In the genomic region with DNA sequence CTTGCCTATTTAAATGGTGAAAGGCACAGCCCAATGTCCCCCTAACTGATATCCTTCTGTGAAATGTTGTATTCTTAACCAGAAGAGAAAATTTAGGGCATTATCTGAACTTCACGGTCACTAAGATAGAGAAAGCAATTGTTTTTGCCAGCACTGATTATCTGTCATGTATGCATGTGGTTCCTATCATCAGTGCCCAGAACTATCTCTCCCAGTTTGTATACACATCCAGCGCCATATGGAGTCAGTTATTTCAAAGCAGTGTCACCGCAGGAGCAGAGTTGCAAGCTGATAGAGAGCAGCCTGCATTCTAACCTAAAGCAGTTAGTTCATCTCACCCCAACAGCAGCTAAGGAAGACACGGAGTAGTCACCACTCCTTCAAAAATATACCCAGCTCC, we compare ENCODE assay signal across 17 mouse cellular contexts. TPM values are rescaled to one million over a fixed set of nuclear protein-coding genes. Genes with fewer than 3 reads are reported as not detected.
A peak's percentile ranks its signal among the peaks of the same experiment; 100 is the strongest.
DNase-seq lines count a peak whose midpoint lies in the region; ATAC-seq and TF ChIP-seq lines count a peak whose summit lies in the region.
"Had no signal": no experiment of that assay in that cellular context is flagged by ENCODE, and none has a peak within 500 bp of the region (broad histone marks: within the 10 kb centered on the region; RNA-seq: fewer than 3 reads in every experiment).

No protein-coding gene starts in this region.

- H3K9ac ChIP-seq in MEL (ENCODE audit: control insufficient read depth, low read depth, low read length, poor library complexity, severe bottlenecking): peak overlapping the region; percentile 11; the same call in 1 of the 2 replicates
- H3K9ac ChIP-seq in liver, embryonic 13.5 days: peak overlapping the region; percentile 49; the same call in 1 of the 2 replicates

- TF ChIP-seq EP300 in MEL (IDR thresholded peaks at IDR 0.05; ENCODE audit: low read depth in 1 of 2, low read length in 2 of 2): peak; percentile 92 to 97

- H3K36me3 ChIP-seq in heart, embryonic 10.5 days: peaks cover 74% of the 10 kb centered on the region
- H3K36me3 ChIP-seq in MEL (ENCODE audit: control insufficient read depth in 1 of 2, insufficient read depth in 2 of 2, low read length in 2 of 2): peaks cover 7 to 37% of the 10 kb centered on the region in 2 experiments
- peaks cover 80% of the 10 kb centered on the region for H3K36me3 ChIP-seq in liver, embryonic 13.5 days

- no peak for TF ChIP-seq CTCF in MEL (IDR thresholded peaks at IDR 0.05 in 2 of 3, conservative IDR thresholded peaks at IDR 0.05 in 1 of 3; ENCODE audit: control insufficient read depth in 1 of 3, insufficient read depth in 1 of 3, low read depth in 2 of 3, low read length in 3 of 3, poor library complexity in 1 of 3, severe bottlenecking in 1 of 3)

- no peaks in the 10 kb centered on the region for H3K27me3 ChIP-seq in heart, embryonic 10.5 days (ENCODE audit: insufficient read depth, poor library complexity, severe bottlenecking)
- no peaks in the 10 kb centered on the region for H3K27me3 ChIP-seq in MEL (ENCODE audit: control insufficient read depth in 1 of 2, insufficient read depth in 2 of 2, low read length in 2 of 2)
- no peaks in the 10 kb centered on the region for H3K27me3 ChIP-seq in liver, embryonic 13.5 days
- H3K27me3 ChIP-seq: megakaryocyte, embryonic 14.5 days had no signal

- WGBS in heart, embryonic 10.5 days: 30% methylated on average over 4 of the region's 4 CpGs
- 13% methylated on average over 4 of the region's 4 CpGs for WGBS in liver, embryonic 13.5 days (ENCODE audit: insufficient replicate concordance)

- no peak for DNase-seq in heart, embryonic 10.5 days (ENCODE audit: low spot score)
- no peak for DNase-seq in heart, adult 9 months (ENCODE audit: low spot score in 2 of 2)
- peak; percentile 92 for DNase-seq in MEL (ENCODE audit: low read depth, low spot score)
- peak; percentile 65 for DNase-seq in liver, embryonic 13.5 days
- DNase-seq in ovary, postnatal 10 days (ENCODE audit: low spot score): no peak
- DNase-seq in ovary, adult 18-20 months (ENCODE audit: low spot score): no peak
- no peak for DNase-seq in kidney, postnatal 14 days
- DNase-seq: adrenal gland, postnatal 14 days; cerebellum, adult 11 months; heart, adult 18-20 months; kidney, postnatal 25 days; right cerebral cortex, adult 18-20 months had no signal

- H3K27ac ChIP-seq in heart, embryonic 10.5 days: peak overlapping the region; percentile 47; the same call in 1 of the 2 replicates
- H3K27ac ChIP-seq in MEL (ENCODE audit: control insufficient read depth, low read depth, low read length): peak overlapping the region; percentile 82
- peak overlapping the region; percentile 78 for H3K27ac ChIP-seq in liver, embryonic 13.5 days
- H3K27ac ChIP-seq: hindbrain, embryonic 10.5 days had no signal

- ATAC-seq in common myeloid progenitor, adult 5-6 weeks (replicated peaks; ENCODE audit: low read depth, poor library complexity, severe bottlenecking): peak; percentile 82
- ATAC-seq in liver, embryonic 13.5 days (ENCODE audit: low read depth): peak; percentile 89
- ATAC-seq: forebrain, embryonic 14.5 days; inflammation-experienced regulatory T-cells, adult 6 months had no signal

- H3K9me3 ChIP-seq in heart, embryonic 10.5 days: no peaks in the 10 kb centered on the region
- no peaks in the 10 kb centered on the region for H3K9me3 ChIP-seq in MEL (replicated peaks; ENCODE audit: insufficient read depth, low read length)
- peaks cover 3% of the 10 kb centered on the region; the same call in 1 of the 2 replicates for H3K9me3 ChIP-seq in liver, embryonic 13.5 days (replicated peaks)
- H3K9me3 ChIP-seq: hindbrain, embryonic 10.5 days had no signal

- no peak for TF ChIP-seq POLR2A in MEL (IDR thresholded peaks at IDR 0.05; ENCODE audit: control insufficient read depth in 1 of 2, insufficient read depth in 1 of 2, low read depth in 1 of 2, low read length in 2 of 2, poor library complexity in 1 of 2)

- peaks cover 7% of the 10 kb centered on the region for H3K79me2 ChIP-seq in MEL (ENCODE audit: control insufficient read depth, insufficient read depth, low read length, poor library complexity)

- H3K4me2 ChIP-seq in liver, embryonic 13.5 days: peak overlapping the region; percentile 40

- no peak overlapping the region for H3K4me3 ChIP-seq in heart, embryonic 10.5 days
- no peak overlapping the region for H3K4me3 ChIP-seq in MEL (ENCODE audit: control insufficient read depth in 1 of 2, insufficient read depth in 1 of 2, low read depth in 2 of 2, low read length in 2 of 2)
- H3K4me3 ChIP-seq in liver, embryonic 13.5 days (replicated peaks): no peak overlapping the region; the same call in 1 of the 2 replicates
- H3K4me3 ChIP-seq: hindbrain, embryonic 10.5 days; megakaryocyte, embryonic 14.5 days had no signal

- no peak for TF ChIP-seq RAD21 in MEL (IDR thresholded peaks at IDR 0.05; ENCODE audit: low read depth, low read length)

- peaks cover 14% of the 10 kb centered on the region for H3K4me1 ChIP-seq in heart, embryonic 10.5 days
- peaks cover 17 to 30% of the 10 kb centered on the region in 2 experiments for H3K4me1 ChIP-seq in MEL (ENCODE audit: control insufficient read depth in 1 of 2, insufficient read depth in 2 of 2, low read length in 2 of 2)
- peaks cover 55% of the 10 kb centered on the region for H3K4me1 ChIP-seq in liver, embryonic 13.5 days (replicated peaks)

TF ChIP-seq in MEL, 35 proteins besides CTCF, POLR2A, EP300 and RAD21:
- TF ChIP-seq HCFC1 (IDR thresholded peaks at IDR 0.05; ENCODE audit: low read depth, low read length): peak; percentile 14; the same call in 1 of the 2 replicates
- TF ChIP-seq ZC3H11A (IDR thresholded peaks at IDR 0.05; ENCODE audit: low read depth, low read length): no peak
- no peak for TF ChIP-seq ZMIZ1 (IDR thresholded peaks at IDR 0.05; ENCODE audit: low read depth, low read length)
- peak; percentile 99 for TF ChIP-seq TCF12 (IDR thresholded peaks at IDR 0.05; ENCODE audit: low read depth, low read length)
- peak; percentile 70 for TF ChIP-seq MYC (IDR thresholded peaks at IDR 0.05; ENCODE audit: low read depth, low read length)
- peak; percentile 90 for TF ChIP-seq TAL1 (IDR thresholded peaks at IDR 0.05; ENCODE audit: low read length)
- no peak for TF ChIP-seq KAT2A (conservative IDR thresholded peaks at IDR 0.05; ENCODE audit: low read depth, low read length)
- peak; percentile 89 for TF ChIP-seq SIN3A (IDR thresholded peaks at IDR 0.05; ENCODE audit: low read length)
- no peak for TF ChIP-seq MAZ (IDR thresholded peaks at IDR 0.05; ENCODE audit: low read depth, low read length)
- TF ChIP-seq GABPA (IDR thresholded peaks at IDR 0.05; ENCODE audit: low read depth, low read length): no peak
- TF ChIP-seq RCOR1 (IDR thresholded peaks at IDR 0.05; ENCODE audit: low read depth, low read length): peak; percentile 99
- TF ChIP-seq MAFK (IDR thresholded peaks at IDR 0.05; ENCODE audit: borderline replicate concordance, low read depth, low read length): no peak
- no peak for TF ChIP-seq UBTF (IDR thresholded peaks at IDR 0.05; ENCODE audit: borderline replicate concordance, insufficient read depth, low read depth, low read length)
- peak; percentile 97 for TF ChIP-seq ETS1 (IDR thresholded peaks at IDR 0.05; ENCODE audit: low read depth, low read length)
- peak; percentile 85 for TF ChIP-seq MYB (IDR thresholded peaks at IDR 0.05; ENCODE audit: low read depth, low read length)
- TF ChIP-seq TBP (IDR thresholded peaks at IDR 0.05; ENCODE audit: low read depth, low read length): no peak
- no peak for TF ChIP-seq USF1 (IDR thresholded peaks at IDR 0.05; ENCODE audit: low read depth, low read length)
- peak; percentile 98 for TF ChIP-seq GATA1 (IDR thresholded peaks at IDR 0.05; ENCODE audit: low read depth, low read length)
- TF ChIP-seq POLR2AphosphoS5 (IDR thresholded peaks at IDR 0.05; ENCODE audit: borderline replicate concordance, low read depth, low read length): no peak
- peak; percentile 81 for TF ChIP-seq MXI1 (IDR thresholded peaks at IDR 0.05; ENCODE audit: low read depth, low read length)
- TF ChIP-seq ZKSCAN1 (IDR thresholded peaks at IDR 0.05; ENCODE audit: low read depth, low read length): no peak
- TF ChIP-seq SMC3 (IDR thresholded peaks at IDR 0.05; ENCODE audit: low read depth, low read length): no peak
- TF ChIP-seq MEF2A (IDR thresholded peaks at IDR 0.05; ENCODE audit: extremely low read depth, insufficient replicate concordance, low read depth, low read length, poor library complexity, severe bottlenecking): no peak
- TF ChIP-seq POLR2AphosphoS2 (IDR thresholded peaks at IDR 0.05; ENCODE audit: low read length): peak; percentile 42; the same call in 1 of the 2 replicates
- TF ChIP-seq BHLHE40 (IDR thresholded peaks at IDR 0.05; ENCODE audit: borderline replicate concordance, low read depth, low read length): peak; percentile 54; the same call in 1 of the 2 replicates
- peak; percentile 74 for TF ChIP-seq MAX (IDR thresholded peaks at IDR 0.05; ENCODE audit: low read length)

RNA-seq across cellular contexts. Expression of a gene that starts 5.9 kb away (rescaled TPM):
- 74.0 and 90.7 TPM in 2 replicates for polyA plus RNA-seq in heart, embryonic 10.5 days (2016; fragmentation: Nextera tagmentation; extraction: Ambion mirVana)
- total RNA-seq in MEL (2012; rRNA removed): 45.9 and 75.9 TPM in 2 replicates
- 10 to 100 TPM in 1 of 2 experiments, not detected in 1; 92.2 TPM for polyA plus RNA-seq in MEL (2012; ENCODE audit: insufficient read depth in 1 of 2, insufficient read length in 2 of 2, low read depth in 1 of 2, low replicate concordance in 2 of 2, missing spikeins in 1 of 2)
- 55.0 and 80.2 TPM in 2 replicates for total RNA-seq in common myeloid progenitor, adult 5-6 weeks (2017)
- 144 and 148 TPM in 2 replicates for polyA plus RNA-seq in liver, embryonic 13.5 days (2015; fragmentation: Nextera tagmentation; extraction: Ambion mirVana)

RNA-seq across cellular contexts. Expression of a gene that starts 52.1 kb away (rescaled TPM):
- polyA plus RNA-seq in heart, embryonic 10.5 days (2016; fragmentation: Nextera tagmentation; extraction: Ambion mirVana): 17.3 and 21.2 TPM in 2 replicates
- total RNA-seq in MEL (2012; rRNA removed): 31.8 and 41.3 TPM in 2 replicates
- polyA plus RNA-seq in MEL (2012; ENCODE audit: insufficient read depth in 1 of 2, insufficient read length in 2 of 2, low read depth in 1 of 2, low replicate concordance in 2 of 2, missing spikeins in 1 of 2): 10 to 100 TPM in 1 of 2 experiments, not detected in 1; 22.1 TPM
- 35.6 and 39.3 TPM in 2 replicates for total RNA-seq in common myeloid progenitor, adult 5-6 weeks (2017)
- polyA plus RNA-seq in liver, embryonic 13.5 days (2015; fragmentation: Nextera tagmentation; extraction: Ambion mirVana): 14.3 and 18.6 TPM in 2 replicates

Comparison
In these comparisons a context has a peak if more than half of its experiments do, and no peak if none do; other contexts are left out.
1. DNase-seq: peak in MEL (single experiment) and liver, embryonic 13.5 days (single experiment); none in heart, embryonic 10.5 days (single experiment), heart, adult 9 months (0 of 2), ovary, postnatal 10 days (single experiment), ovary, adult 18-20 months (single experiment) and kidney, postnatal 14 days (single experiment).
2. Peak in every context shown above with its lines, with median percentiles within 50 percentile points of each other: H3K27ac ChIP-seq.